Mouse (Mus musculus) MEL (cell line): Measurements from ENCODE around the gene Cep41. TPM values are rescaled to one million over a fixed set of nuclear protein-coding genes. Genes with fewer than 3 reads are reported as not detected.

Experiments used
- DNase-seq: peaks from one replicate; pipeline ENCODE4 v3.0.0; 2011; ENCODE audit warnings: low read depth, low spot score
- H3K27ac ChIP-seq: 2 replicates; pipeline ENCODE4 v1.5.1; 2012; ENCODE audit warnings: low read depth, mild to moderate bottlenecking, control low read depth, low read length, moderate library complexity; ENCODE audit not compliant: control insufficient read depth
- H3K27me3 ChIP-seq, 2 experiments: fragments of 150-350 bp in 1 of 2; sonication (generic) in 1 of 2; 2 replicates each; pipeline ENCODE4 v1.6.1; 2012; ENCODE audit warnings: low read length in 2 of 2, mild to moderate bottlenecking in 2 of 2, improper control_type of control experiment in 1 of 2, moderate library complexity in 1 of 2; ENCODE audit not compliant: insufficient read depth in 2 of 2, control insufficient read depth in 1 of 2
- H3K36me3 ChIP-seq, 2 experiments: 2 replicates each; pipeline ENCODE4 v1.6.1; 2012 to 2014; ENCODE audit warnings: low read length in 2 of 2, improper control_type of control experiment in 1 of 2, inconsistent platforms in 1 of 2, mild to moderate bottlenecking in 1 of 2; ENCODE audit not compliant: insufficient read depth in 2 of 2, control insufficient read depth in 1 of 2
- H3K4me1 ChIP-seq, 2 experiments: fragments of 150-350 bp in 1 of 2; sonication (generic) in 1 of 2; 2 replicates each; pipeline ENCODE4 v1.6.1; 2012; ENCODE audit warnings: low read length in 2 of 2, improper control_type of control experiment in 1 of 2, mild to moderate bottlenecking in 1 of 2; ENCODE audit not compliant: insufficient read depth in 2 of 2, control insufficient read depth in 1 of 2
- H3K4me3 ChIP-seq, 2 experiments: fragments of 150-350 bp in 1 of 2; sonication (generic) in 1 of 2; 2 replicates each; pipeline ENCODE4 v1.5.1; 2012; ENCODE audit warnings: low read depth in 2 of 2, low read length in 2 of 2, mild to moderate bottlenecking in 2 of 2, moderate library complexity in 2 of 2, control low read depth in 1 of 2, improper control_type of control experiment in 1 of 2; ENCODE audit not compliant: control insufficient read depth in 1 of 2, insufficient read depth in 1 of 2
- H3K79me2 ChIP-seq: 2 replicates; pipeline ENCODE4 v1.6.1; 2012; ENCODE audit warnings: mild to moderate bottlenecking, low read length, moderate library complexity; ENCODE audit not compliant: control insufficient read depth, poor library complexity, insufficient read depth
- H3K9ac ChIP-seq: 2 replicates; pipeline ENCODE4 v1.6.1; 2012; ENCODE audit warnings: low read depth, mild to moderate bottlenecking, control low read depth, low read length, moderate library complexity; ENCODE audit not compliant: control insufficient read depth, poor library complexity, severe bottlenecking
- H3K9me3 ChIP-seq: fragments of 150-350 bp; sonication (generic); replicated peaks from 2 replicates; pipeline ENCODE4 v1.6.1; 2012; ENCODE audit warnings: mild to moderate bottlenecking, low read length, improper control_type of control experiment, moderate library complexity; ENCODE audit not compliant: insufficient read depth
- CHD1 ChIP-seq: IDR thresholded peaks from 2 replicates; pipeline ENCODE4 v1.6.1; 2012; ENCODE audit warnings: low read depth, mild to moderate bottlenecking, inconsistent platforms, low read length, improper control_type of control experiment
- CHD2 ChIP-seq: IDR thresholded peaks from 2 replicates; pipeline ENCODE4 v1.6.1; 2011; ENCODE audit warnings: low read length, improper control_type of control experiment
- E2F4 ChIP-seq: IDR thresholded peaks from 2 replicates; pipeline ENCODE4 v1.6.1; 2011; ENCODE audit warnings: low read depth, low read length, improper control_type of control experiment, borderline replicate concordance
- ELF1 ChIP-seq: IDR thresholded peaks from 2 replicates; pipeline ENCODE4 v1.6.1; 2014; ENCODE audit warnings: low read depth, mild to moderate bottlenecking, inconsistent platforms, low read length, improper control_type of control experiment, moderate library complexity
- EP300 ChIP-seq, 2 experiments: IDR thresholded peaks; 2 replicates each; pipeline ENCODE4 v1.6.1; 2011; ENCODE audit warnings: improper control_type of control experiment in 2 of 2, low read length in 2 of 2, low read depth in 1 of 2, mild to moderate bottlenecking in 1 of 2
- ETS1 ChIP-seq: IDR thresholded peaks from 2 replicates; pipeline ENCODE4 v1.6.1; 2012; ENCODE audit warnings: low read depth, mild to moderate bottlenecking, inconsistent platforms, low read length, improper control_type of control experiment, moderate library complexity
- GABPA ChIP-seq: IDR thresholded peaks from 2 replicates; pipeline ENCODE4 v1.6.1; 2012; ENCODE audit warnings: low read depth, mild to moderate bottlenecking, inconsistent platforms, low read length, improper control_type of control experiment, moderate library complexity
- GATA1 ChIP-seq: IDR thresholded peaks from 2 replicates; pipeline ENCODE4 v1.6.1; 2011; ENCODE audit warnings: low read depth, low read length, improper control_type of control experiment
- HCFC1 ChIP-seq: IDR thresholded peaks from 2 replicates; pipeline ENCODE4 v1.6.1; 2012; ENCODE audit warnings: low read depth, mild to moderate bottlenecking, inconsistent platforms, low read length, improper control_type of control experiment, moderate library complexity
- MAX ChIP-seq: IDR thresholded peaks from 2 replicates; pipeline ENCODE4 v1.6.1; 2011; ENCODE audit warnings: low read length, improper control_type of control experiment
- MYB ChIP-seq: IDR thresholded peaks from 2 replicates; pipeline ENCODE4 v1.6.1; 2011; ENCODE audit warnings: mild to moderate bottlenecking, low read depth, low read length, improper control_type of control experiment
- MYC ChIP-seq: IDR thresholded peaks from 2 replicates; pipeline ENCODE4 v1.6.1; 2011; ENCODE audit warnings: low read depth, mild to moderate bottlenecking, low read length, improper control_type of control experiment, moderate library complexity
- POLR2A ChIP-seq, 2 experiments: IDR thresholded peaks; 2 replicates each; pipeline ENCODE4 v1.6.1; 2011 to 2012; ENCODE audit warnings: low read length in 2 of 2, mild to moderate bottlenecking in 2 of 2, control low read depth in 1 of 2, improper control_type of control experiment in 1 of 2, low read depth in 1 of 2, moderate library complexity in 1 of 2; ENCODE audit not compliant: control insufficient read depth in 1 of 2, insufficient read depth in 1 of 2, poor library complexity in 1 of 2
- POLR2AphosphoS2 ChIP-seq: IDR thresholded peaks from 2 replicates; pipeline ENCODE4 v1.6.1; 2011; ENCODE audit warnings: low read length, improper control_type of control experiment
- SMC3 ChIP-seq: IDR thresholded peaks from 2 replicates; pipeline ENCODE4 v1.6.1; 2011; ENCODE audit warnings: low read depth, low read length, improper control_type of control experiment
- TAL1 ChIP-seq: IDR thresholded peaks from 2 replicates; pipeline ENCODE4 v1.6.1; 2012; ENCODE audit warnings: mild to moderate bottlenecking, inconsistent platforms, low read length, moderate library complexity, mixed read lengths
- TBP ChIP-seq: IDR thresholded peaks from 2 replicates; pipeline ENCODE4 v1.8.0; 2011; ENCODE audit warnings: low read depth, low read length, improper control_type of control experiment
- TCF12 ChIP-seq: IDR thresholded peaks from 2 replicates; pipeline ENCODE4 v1.6.1; 2014; ENCODE audit warnings: low read depth, mild to moderate bottlenecking, inconsistent platforms, low read length, improper control_type of control experiment, moderate library complexity
- USF2 ChIP-seq, 2 experiments: IDR thresholded peaks; 2 replicates each; pipeline ENCODE4 v1.6.1; 2011 to 2012; ENCODE audit warnings: improper control_type of control experiment in 2 of 2, low read length in 2 of 2, borderline replicate concordance in 1 of 2, inconsistent platforms in 1 of 2, low read depth in 1 of 2, mild to moderate bottlenecking in 1 of 2; ENCODE audit not compliant: insufficient read depth in 1 of 2
- ZC3H11A ChIP-seq: IDR thresholded peaks from 2 replicates; pipeline ENCODE4 v1.6.1; 2012; ENCODE audit warnings: low read depth, mild to moderate bottlenecking, inconsistent platforms, low read length, improper control_type of control experiment
- ZMIZ1 ChIP-seq: IDR thresholded peaks from 2 replicates; pipeline ENCODE4 v1.6.1; 2012; ENCODE audit warnings: low read depth, mild to moderate bottlenecking, inconsistent platforms, low read length, improper control_type of control experiment, moderate library complexity
- polyA plus RNA-seq, 2 experiments: library from polyadenylated mRNA; stranded (reverse) in 1 of 2; unstranded in 1 of 2; fragments of >175 nt in 1 of 2; fragments of >200 nt in 1 of 2; gene quantifications; 2 replicates each; pipeline versions ENCODE4 v1.2.1 to v1.2.4; 2012; ENCODE audit warnings: low replicate concordance in 2 of 2, low read depth in 1 of 2; ENCODE audit not compliant: insufficient read length in 2 of 2, insufficient read depth in 1 of 2, missing spikeins in 1 of 2
- total RNA-seq: library from RNA; depleted of rRNA; stranded (reverse); fragments of 300-350 nt; gene quantifications from 2 replicates; pipeline ENCODE4 v1.2.3, GENCODE M21; 2012

Cep41 gene
- total and polyA plus RNA-seq, 3 experiments: 9.8 to 12.0 TPM; not detected in 1

- Histone ChIP-seq H3K4me3 (no peak overlapping the region), H3K36me3 (peaks cover 0 to 2% of the 10 kb centered on the region in 2 experiments; a peak in 2 of 4 replicates), H3K27me3 (no peaks in the 10 kb centered on the region), H3K9me3 (no peaks in the 10 kb centered on the region), H3K27ac (no peak overlapping the region), H3K4me1 (peaks cover 6 to 8% of the 10 kb centered on the region in 2 experiments), H3K9ac (no peak overlapping the region), H3K79me2 (no peaks in the 10 kb centered on the region)
- DNase-seq: peak; percentile 8
- TF ChIP-seq SMC3: no peak
- no peak for TF ChIP-seq POLR2AphosphoS2
- TF ChIP-seq GATA1: peak; percentile 45
- TF ChIP-seq E2F4: no peak
- TF ChIP-seq CHD1: no peak
- TF ChIP-seq USF2 (IDR thresholded peaks at IDR 0.05; ENCODE audit: borderline replicate concordance in 1 of 2, insufficient read depth in 1 of 2, low read depth in 1 of 2, low read length in 2 of 2): no peak
- TF ChIP-seq POLR2A (IDR thresholded peaks at IDR 0.05; ENCODE audit: control insufficient read depth in 1 of 2, insufficient read depth in 1 of 2, low read depth in 1 of 2, low read length in 2 of 2, poor library complexity in 1 of 2): no peak
- TF ChIP-seq HCFC1: no peak
- TF ChIP-seq CHD2: no peak
Observed at GRCm38 (mm10) chr6:30643694-30644460, 49.7 kb downstream of the Cep41 start.

DNA sequence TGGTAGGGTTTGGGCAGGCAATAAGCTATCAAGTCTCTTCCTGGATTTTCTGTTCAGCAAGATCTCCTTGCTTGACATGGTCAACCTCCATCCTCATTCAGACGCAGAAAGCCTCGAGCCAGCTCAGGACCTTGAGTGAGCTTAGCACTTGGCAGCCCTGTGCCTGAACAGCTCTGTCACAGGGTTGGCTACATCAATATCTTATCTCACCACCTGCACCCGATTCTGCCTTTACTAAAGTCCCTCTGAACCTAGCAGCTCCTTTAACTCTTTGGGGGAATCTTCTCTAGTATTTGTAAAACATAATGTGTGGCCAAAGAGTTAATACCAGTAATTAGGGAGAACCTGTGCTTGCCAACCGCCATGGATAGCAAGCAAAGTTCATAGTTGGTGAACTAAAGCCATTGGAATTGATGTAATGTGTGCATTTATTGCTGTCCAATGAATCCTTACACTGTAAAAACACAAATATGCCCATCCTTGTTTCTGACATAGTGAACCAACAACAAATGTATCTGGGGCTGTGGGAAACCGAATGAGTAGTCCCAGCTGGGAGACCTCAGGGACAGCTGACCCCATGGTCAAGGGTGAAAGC lies 54.8 kb downstream of the Cep41 start, which contains the start of gene Cpa1:
Gene Cpa1, plus strand, starts transcription at position 545 of the 595 bp plus-strand sequence.
- TF ChIP-seq MYC (no peak), EP300 (IDR thresholded peaks at IDR 0.05; ENCODE audit: low read depth in 1 of 2, low read length in 2 of 2) (peak; percentile 53 to 58; a peak in 2 of 4 replicates), ZMIZ1 (no peak), TCF12 (peak; percentile 50; the same call in 1 of the 2 replicates), MYB (no peak), ZC3H11A (no peak), HCFC1 (no peak), ELF1 (no peak), TBP (no peak), POLR2A (IDR thresholded peaks at IDR 0.05; ENCODE audit: control insufficient read depth in 1 of 2, insufficient read depth in 1 of 2, low read depth in 1 of 2, low read length in 2 of 2, poor library complexity in 1 of 2) (no peak), USF2 (IDR thresholded peaks at IDR 0.05; ENCODE audit: borderline replicate concordance in 1 of 2, insufficient read depth in 1 of 2, low read depth in 1 of 2, low read length in 2 of 2) (no peak), MAX (no peak), TAL1 (peak; percentile 28; the same call in 1 of the 2 replicates), GABPA (no peak), GATA1 (peak; percentile 74), ETS1 (no peak)
- no peaks in the 10 kb centered on the region for H3K9me3 ChIP-seq
- no peak within 1 kb of the TSS for H3K4me3 ChIP-seq
- H3K9ac ChIP-seq: no peak within 1 kb of the TSS
- H3K27me3 ChIP-seq: no peaks in the 10 kb centered on the region
- H3K4me1 ChIP-seq: peaks cover 9 to 14% of the 10 kb centered on the region in 2 experiments
- no peaks in the 10 kb centered on the region for H3K79me2 ChIP-seq
- H3K36me3 ChIP-seq: peaks cover 0 to 4% of the 10 kb centered on the region in 2 experiments; a peak in 2 of 4 replicates
- no peak within 1 kb of the TSS for H3K27ac ChIP-seq
- peak; percentile 56 for DNase-seq
